ENCODE assay signal across 8 mouse cellular contexts in genomic region chr2:71545401-71545881, GRCm38 (mm10). TPM values are rescaled to one million over a fixed set of nuclear protein-coding genes. Genes with fewer than 3 reads are reported as not detected.
A peak's percentile ranks its signal among the peaks of the same experiment; 100 is the strongest.
DNase-seq lines count a peak whose midpoint lies in the region; ATAC-seq and TF ChIP-seq lines count a peak whose summit lies in the region.

No protein-coding gene starts in this region.

- no peak overlapping the region for H3K27ac ChIP-seq in kidney, adult 2 months (ENCODE audit: insufficient read depth, low read depth, low read length)
- no peak overlapping the region for H3K27ac ChIP-seq in heart, embryonic 11.5 days (ENCODE audit: low read depth, low read length)
- H3K27ac ChIP-seq in limb, embryonic 11.5 days (replicated peaks; ENCODE audit: low read depth, low read length) = 0 out of 2 replicates have a peak overlapping the region, but pooled peaks have one; percentile 21

- peak overlapping the region; percentile 44; the same call in 1 of the 2 replicates for H3K9ac ChIP-seq in heart, embryonic 11.5 days (ENCODE audit: low read depth, low read length)
- H3K9ac ChIP-seq in limb, embryonic 11.5 days (ENCODE audit: low read length) = no peak overlapping the region; the same call in 1 of the 2 replicates

- H3K27me3 ChIP-seq in kidney, adult 2 months (replicated peaks; ENCODE audit: control insufficient read depth, insufficient read depth, low read length) = peaks cover 37% of the 10 kb centered on the region
- peaks cover 93% of the 10 kb centered on the region for H3K27me3 ChIP-seq in heart, embryonic 11.5 days (ENCODE audit: control insufficient read depth, insufficient read depth, low read length)
- peaks cover 74% of the 10 kb centered on the region for H3K27me3 ChIP-seq in limb, embryonic 11.5 days (ENCODE audit: control insufficient read depth, insufficient read depth, low read length)
- H3K27me3 ChIP-seq in splenic B cell, adult 2 months (ENCODE audit: control insufficient read depth, insufficient read depth, low read length, poor library complexity, severe bottlenecking) = no peaks in the 10 kb centered on the region; the same call in 1 of the 2 replicates

- H3K4me3 ChIP-seq in kidney, adult 2 months (ENCODE audit: insufficient read depth, low read depth, low read length) = 0 out of 2 replicates have a peak overlapping the region, but pooled peaks have one; percentile 16
- peak overlapping the region; percentile 63 for H3K4me3 ChIP-seq in heart, embryonic 11.5 days (ENCODE audit: low read depth, low read length)
- H3K4me3 ChIP-seq in limb, embryonic 11.5 days (ENCODE audit: low read depth, low read length) = peak overlapping the region; percentile 48

- no peak for ATAC-seq in heart, embryonic 11.5 days (replicated peaks; ENCODE audit: insufficient number of reproducible peaks, low FRiP score, low TSS enrichment)
- no peak for ATAC-seq in limb, embryonic 11.5 days (ENCODE audit: insufficient number of reproducible peaks, low FRiP score, low TSS enrichment, low read depth)

- TF ChIP-seq CTCF in kidney, adult 2 months (conservative IDR thresholded peaks at IDR 0.05; ENCODE audit: insufficient read depth, insufficient read length, low read depth, low read length) = no peak

- 0 out of 2 replicates have a peak, but pooled peaks cover 3% of the 10 kb centered on the region for H3K4me1 ChIP-seq in kidney, adult 2 months (ENCODE audit: control insufficient read depth, insufficient read depth, low read length)
- peaks cover 24% of the 10 kb centered on the region for H3K4me1 ChIP-seq in heart, embryonic 11.5 days (ENCODE audit: control insufficient read depth, insufficient read depth, low read length)
- H3K4me1 ChIP-seq in limb, embryonic 11.5 days (ENCODE audit: control insufficient read depth, insufficient read depth, low read length) = peaks cover 31% of the 10 kb centered on the region

- peak; percentile 25 for DNase-seq in kidney, adult 2 months
- no peak for DNase-seq in kidney, adult 9 months
- DNase-seq in NIH3T3 (ENCODE audit: low read depth) = peak; percentile 62
- peak; percentile 67 for DNase-seq in limb, embryonic 11.5 days (ENCODE audit: low spot score)
- DNase-seq in splenic B cell, adult 2 months (ENCODE audit: low read depth, low spot score) = peak; percentile 39
- no peak for DNase-seq in layer of hippocampus, adult 11-12 months (ENCODE audit: low spot score)
- no peak for DNase-seq in ovary, postnatal 10 days (ENCODE audit: low spot score)

- WGBS in kidney, adult 2 months = 6% methylated on average over 32 of the region's 32 CpGs
- WGBS in heart, embryonic 11.5 days (ENCODE audit: insufficient replicate concordance) = 1% methylated on average over 32 of the region's 32 CpGs
- under 1% methylated on average over 31 of the region's 32 CpGs for WGBS in limb, embryonic 11.5 days

- no peak for TF ChIP-seq POLR2A in kidney, adult 2 months (IDR thresholded peaks at IDR 0.05; ENCODE audit: low read depth, low read length)

- peak overlapping the region; percentile 99 for H3K4me2 ChIP-seq in heart, embryonic 11.5 days
- peak overlapping the region; percentile 99 for H3K4me2 ChIP-seq in limb, embryonic 11.5 days (ENCODE audit: low read depth, severe bottlenecking)

- H3K9me3 ChIP-seq in heart, embryonic 11.5 days (replicated peaks; ENCODE audit: control insufficient read depth, low read length) = no peaks in the 10 kb centered on the region
- no peaks in the 10 kb centered on the region for H3K9me3 ChIP-seq in limb, embryonic 11.5 days (ENCODE audit: control insufficient read depth, low read length)

- H3K36me3 ChIP-seq in kidney, adult 2 months (ENCODE audit: control insufficient read depth, insufficient read depth, low read length) = no peaks in the 10 kb centered on the region
- no peaks in the 10 kb centered on the region for H3K36me3 ChIP-seq in heart, embryonic 11.5 days (ENCODE audit: control insufficient read depth, insufficient read depth, low read length)
- H3K36me3 ChIP-seq in limb, embryonic 11.5 days (ENCODE audit: control insufficient read depth, insufficient read depth, low read length) = no peaks in the 10 kb centered on the region
- no peaks in the 10 kb centered on the region for H3K36me3 ChIP-seq in splenic B cell, adult 2 months (ENCODE audit: control insufficient read depth, insufficient read depth, low read length, poor library complexity, severe bottlenecking)

RNA-seq across cellular contexts. Expression of gene Dlx2, which starts 1.1 kb away (rescaled TPM):
- polyA plus RNA-seq in kidney, adult 2 months (2012; rRNA removed) = not detected in 2 replicates
- polyA plus RNA-seq in heart, embryonic 11.5 days (2014; fragmentation: Nextera tagmentation; extraction: Ambion mirVana) = 0.65 and 1.3 TPM in 2 replicates
- polyA plus RNA-seq in limb, embryonic 11.5 days (2014; fragmentation: Nextera tagmentation; extraction: Ambion mirVana) = 5.6 and 7.3 TPM in 2 replicates

RNA-seq across cellular contexts. Expression of gene Dlx1, which starts 17.5 kb away (rescaled TPM):
- polyA plus RNA-seq in kidney, adult 2 months (2012; rRNA removed) = 0.16 TPM in 1 of 2 replicates, not detected in the other
- polyA plus RNA-seq in heart, embryonic 11.5 days (2014; fragmentation: Nextera tagmentation; extraction: Ambion mirVana) = 1.0 and 2.1 TPM in 2 replicates
- polyA plus RNA-seq in limb, embryonic 11.5 days (2014; fragmentation: Nextera tagmentation; extraction: Ambion mirVana) = 5.8 and 6.3 TPM in 2 replicates

Comparison
In these comparisons a context has a peak if more than half of its experiments do, and no peak if none do; other contexts are left out.
1. DNase-seq: peak in kidney, adult 2 months (single experiment), NIH3T3 (single experiment), limb, embryonic 11.5 days (single experiment) and splenic B cell, adult 2 months (single experiment); none in kidney, adult 9 months (single experiment), layer of hippocampus, adult 11-12 months (single experiment) and ovary, postnatal 10 days (single experiment).
2. Peak in every context shown above with its lines, with median percentiles within 50 percentile points of each other: H3K4me3 ChIP-seq.